In the genomic region with DNA sequence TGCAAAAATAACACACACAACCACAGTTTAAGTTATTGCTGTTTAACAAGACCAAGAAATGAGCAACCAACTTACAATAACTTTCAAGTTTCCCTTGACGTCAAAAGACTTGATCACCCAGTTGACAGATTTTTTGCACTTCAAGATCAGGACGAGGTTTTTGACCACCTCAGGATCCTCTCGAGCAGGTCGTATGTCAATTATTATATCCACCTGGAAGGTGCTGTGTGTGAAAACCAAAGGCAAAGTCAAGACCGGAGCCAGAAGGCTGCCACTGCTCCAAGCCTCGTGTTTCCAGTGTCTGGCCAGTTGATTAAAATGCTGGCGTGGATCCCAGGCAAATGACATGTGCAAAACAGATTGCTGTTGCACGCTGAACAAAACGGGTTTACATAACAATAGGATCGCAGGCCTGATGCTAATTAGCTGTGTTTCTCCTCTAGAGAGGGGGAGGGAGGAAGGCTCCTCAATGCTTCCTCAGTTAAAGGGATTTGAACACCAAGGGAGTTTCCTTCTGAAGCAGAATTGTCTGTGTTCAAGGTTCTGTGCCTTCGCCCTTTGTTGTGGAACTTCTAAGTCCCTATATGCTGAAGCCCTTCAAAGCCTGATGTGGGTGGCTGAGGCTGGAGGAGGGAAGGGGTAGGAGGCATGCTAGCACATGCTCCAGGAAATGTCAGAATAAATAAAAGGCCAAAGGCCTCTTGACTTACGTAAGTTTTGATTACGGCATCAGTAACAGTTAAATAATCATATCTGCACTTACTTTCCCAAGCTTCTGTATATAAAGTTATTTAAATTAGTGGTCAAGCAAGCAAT, we compare ENCODE assay signal across 8 mouse cellular contexts.
DNase-seq lines count a peak whose midpoint lies in the region; ATAC-seq and TF ChIP-seq lines count a peak whose summit lies in the region.

No protein-coding gene starts in this region.

- TF ChIP-seq CTCF in liver, adult 2 months (IDR thresholded peaks at IDR 0.05; ENCODE audit: low read depth, low read length): no peak
- TF ChIP-seq CTCF in kidney, adult 2 months (conservative IDR thresholded peaks at IDR 0.05; ENCODE audit: insufficient read depth, insufficient read length, low read depth, low read length): no peak
- no peak for TF ChIP-seq CTCF in midbrain, postnatal 0 days (IDR thresholded peaks at IDR 0.05)

- intact Hi-C loops in left cerebral cortex, postnatal 25 days (cut with DNase I): no loop called here

- no peak for ATAC-seq in liver, embryonic 11.5 days (replicated peaks; ENCODE audit: low FRiP score)
- ATAC-seq in midbrain, postnatal 0 days (ENCODE audit: low FRiP score): no peak
- no peak for ATAC-seq in erythroid progenitor cell, adult 5-6 weeks (replicated peaks; ENCODE audit: low FRiP score, poor library complexity, severe bottlenecking)

- TF ChIP-seq POLR2A in liver, adult 2 months (IDR thresholded peaks at IDR 0.05; ENCODE audit: extremely low read depth, insufficient read depth, low read length): no peak
- TF ChIP-seq POLR2A in kidney, adult 2 months (IDR thresholded peaks at IDR 0.05; ENCODE audit: low read depth, low read length): no peak

- DNase-seq in liver, adult 2 months (ENCODE audit: extremely low read depth, low read depth, low spot score): peak; percentile 19
- no peak for DNase-seq in liver, embryonic 11.5 days (ENCODE audit: low spot score)
- DNase-seq in cerebellum, postnatal 10 days: peak; percentile 72 to 85
- peak; percentile 79 for DNase-seq in gastrocnemius, postnatal 25 days
- DNase-seq in kidney, adult 2 months: peak; percentile 87
- DNase-seq in left cerebral cortex, postnatal 25 days (ENCODE audit: low spot score in 2 of 2): peak; percentile 38 to 62
- DNase-seq in midbrain, postnatal 0 days (ENCODE audit: low spot score): peak; percentile 85

- no peaks in the 10 kb centered on the region for H3K36me3 ChIP-seq in liver, adult 2 months (ENCODE audit: control insufficient read depth, insufficient read depth, low read length)
- H3K36me3 ChIP-seq in liver, embryonic 11.5 days (ENCODE audit: control insufficient read depth, insufficient read depth, low read length): no peaks in the 10 kb centered on the region
- no peaks in the 10 kb centered on the region for H3K36me3 ChIP-seq in kidney, adult 2 months (ENCODE audit: control insufficient read depth, insufficient read depth, low read length)
- H3K36me3 ChIP-seq in midbrain, postnatal 0 days (ENCODE audit: insufficient read depth, low read length): no peaks in the 10 kb centered on the region

- no peak overlapping the region for H3K4me2 ChIP-seq in liver, embryonic 11.5 days
- no peak overlapping the region for H3K4me2 ChIP-seq in midbrain, postnatal 0 days (ENCODE audit: low read depth, low read length, poor library complexity, severe bottlenecking)

- peak overlapping the region; percentile 13 for H3K27ac ChIP-seq in liver, adult 2 months (replicated peaks; ENCODE audit: insufficient read depth, low read depth, low read length)
- H3K27ac ChIP-seq in liver, embryonic 11.5 days (ENCODE audit: low read depth, low read length): no peak overlapping the region
- peak overlapping the region; percentile 41; the same call in 1 of the 2 replicates for H3K27ac ChIP-seq in kidney, adult 2 months (ENCODE audit: insufficient read depth, low read depth, low read length)
- no peak overlapping the region for H3K27ac ChIP-seq in midbrain, postnatal 0 days (ENCODE audit: low read depth, low read length)

- H3K9me3 ChIP-seq in liver, embryonic 11.5 days (ENCODE audit: control insufficient read depth, low read length): no peaks in the 10 kb centered on the region
- H3K9me3 ChIP-seq in midbrain, postnatal 0 days (ENCODE audit: low read length): no peaks in the 10 kb centered on the region

- peaks cover 8% of the 10 kb centered on the region for H3K4me1 ChIP-seq in liver, adult 2 months (ENCODE audit: control insufficient read depth, insufficient read depth, low read length)
- H3K4me1 ChIP-seq in liver, embryonic 11.5 days (replicated peaks; ENCODE audit: control insufficient read depth, insufficient read depth, low read length): peaks cover 28% of the 10 kb centered on the region
- peaks cover 6% of the 10 kb centered on the region; the same call in 1 of the 2 replicates for H3K4me1 ChIP-seq in kidney, adult 2 months (ENCODE audit: control insufficient read depth, insufficient read depth, low read length)
- 0 out of 2 replicates have a peak, but pooled peaks cover 2% of the 10 kb centered on the region for H3K4me1 ChIP-seq in midbrain, postnatal 0 days (ENCODE audit: insufficient read depth, low read length)

- H3K4me3 ChIP-seq in liver, adult 2 months (ENCODE audit: insufficient read depth, low read depth, low read length): no peak overlapping the region
- no peak overlapping the region for H3K4me3 ChIP-seq in liver, embryonic 11.5 days (ENCODE audit: low read depth, low read length)
- no peak overlapping the region for H3K4me3 ChIP-seq in kidney, adult 2 months (ENCODE audit: insufficient read depth, low read depth, low read length)
- H3K4me3 ChIP-seq in midbrain, postnatal 0 days (ENCODE audit: low read depth, low read length): no peak overlapping the region

- H3K79me2 ChIP-seq in liver, adult 2 months (ENCODE audit: control insufficient read depth, insufficient read depth, low read length): no peaks in the 10 kb centered on the region

- no peaks in the 10 kb centered on the region for H3K27me3 ChIP-seq in liver, adult 2 months (ENCODE audit: control insufficient read depth, insufficient read depth, low read length)
- no peaks in the 10 kb centered on the region for H3K27me3 ChIP-seq in liver, embryonic 11.5 days (replicated peaks; ENCODE audit: control insufficient read depth, insufficient read depth, low read length)
- no peaks in the 10 kb centered on the region for H3K27me3 ChIP-seq in kidney, adult 2 months (replicated peaks; ENCODE audit: control insufficient read depth, insufficient read depth, low read length)
- no peaks in the 10 kb centered on the region for H3K27me3 ChIP-seq in midbrain, postnatal 0 days (ENCODE audit: insufficient read depth, low read length)

- no peak overlapping the region for H3K9ac ChIP-seq in liver, adult 2 months (ENCODE audit: low read depth, low read length)
- H3K9ac ChIP-seq in liver, embryonic 11.5 days (ENCODE audit: low read depth, low read length): no peak overlapping the region
- no peak overlapping the region for H3K9ac ChIP-seq in midbrain, postnatal 0 days (replicated peaks; ENCODE audit: low read length, poor library complexity, severe bottlenecking)

- 61% methylated on average over 13 of the region's 13 CpGs for WGBS in liver, adult 2 months
- WGBS in liver, embryonic 11.5 days: 78% methylated on average over 13 of the region's 13 CpGs
- WGBS in kidney, adult 2 months: 39% methylated on average over 13 of the region's 13 CpGs
- WGBS in midbrain, postnatal 0 days: 21% methylated on average over 13 of the region's 13 CpGs

Comparison
In these comparisons a context has a peak if more than half of its experiments do, and no peak if none do; other contexts are left out.
1. H3K27ac ChIP-seq: peak in liver, adult 2 months (single experiment) and kidney, adult 2 months (single experiment); none in liver, embryonic 11.5 days (single experiment) and midbrain, postnatal 0 days (single experiment).